Mouse (Mus musculus) cortical plate, adult 2 months (tissue): ENCODE measurements around the gene Trmu. TPM values are rescaled to one million over a fixed set of nuclear protein-coding genes. Genes with fewer than 3 reads are reported as not detected.
A peak's percentile ranks its signal among the peaks of the same experiment; 100 is the strongest.

Experiments
- H3K27ac ChIP-seq: fragments of 200-500 bp; 2 replicates; pipeline ENCODE4 v1.5.1; 2012; ENCODE audit warnings: low read length, control low read depth, inconsistent platforms; ENCODE audit not compliant: insufficient read depth
- H3K4me1 ChIP-seq: fragments of 200-500 bp; 2 replicates; pipeline ENCODE4 v1.6.1; 2011; ENCODE audit warnings: low read length; ENCODE audit not compliant: control insufficient read depth, insufficient read depth
- H3K4me3 ChIP-seq: fragments of 200-500 bp; 2 replicates; pipeline ENCODE4 v1.5.1; 2011; ENCODE audit warnings: mild to moderate bottlenecking, low read length, control low read depth; ENCODE audit not compliant: insufficient read depth
- CTCF ChIP-seq: fragments of 200-500 bp; IDR thresholded peaks from 2 replicates; pipeline ENCODE4 v1.5.1; 2011; ENCODE audit warnings: mild to moderate bottlenecking, control low read depth, low read length; ENCODE audit not compliant: insufficient read depth; ENCODE audit errors: extremely low read depth
- POLR2A ChIP-seq: fragments of 200-500 bp; IDR thresholded peaks from 2 replicates; pipeline ENCODE4 v1.6.1; 2011; ENCODE audit warnings: mild to moderate bottlenecking, low read length, control low read depth; ENCODE audit not compliant: insufficient read depth; ENCODE audit errors: extremely low read depth
- polyA plus RNA-seq: library from polyadenylated mRNA; depleted of rRNA; stranded (reverse); fragments of >200 nt; gene quantifications from 2 replicates; pipeline ENCODE4 v1.2.3, GENCODE M21; 2012; rRNA removed

The Trmu gene
- polyA plus RNA-seq, 1 experiment: 51.1 TPM

DNA sequence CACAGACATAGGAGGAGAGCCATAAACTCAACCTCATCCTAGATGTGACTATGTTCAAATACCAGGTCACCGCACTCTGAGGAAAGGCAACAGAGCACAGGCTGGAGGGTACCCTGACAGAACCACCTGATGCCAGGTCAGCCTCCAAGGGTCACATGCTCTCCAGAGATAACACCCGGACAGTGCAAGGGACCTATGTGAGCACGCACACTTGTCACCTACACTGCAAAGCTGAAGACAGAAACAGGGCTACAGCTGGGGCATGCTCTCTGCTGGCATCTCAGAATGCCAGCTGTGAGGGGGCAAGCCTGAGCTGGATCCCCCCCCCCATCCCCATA lies 30.3 kb downstream of the Trmu start:
- Histone ChIP-seq H3K4me3 (no peak overlapping the region), H3K4me1 (no peaks in the 10 kb centered on the region), H3K27ac (no peak overlapping the region)
- TF ChIP-seq CTCF (no peak), POLR2A (no peak)

GRCm38 (mm10) chr15:85909931-85910330 lies 30.8 kb downstream of the Trmu start:
- Histone ChIP-seq H3K4me3 (no peak overlapping the region), H3K27ac (no peak overlapping the region), H3K4me1 (no peaks in the 10 kb centered on the region)
- TF ChIP-seq POLR2A (no peak), CTCF (no peak)

GRCm38 (mm10) chr15:85913605-85914004 lies 34.5 kb downstream of the Trmu start:
- TF ChIP-seq POLR2A: no peak
- TF ChIP-seq CTCF: peak; percentile 58
- Histone ChIP-seq H3K27ac (no peak overlapping the region), H3K4me1 (no peaks in the 10 kb centered on the region), H3K4me3 (no peak overlapping the region)

DNA sequence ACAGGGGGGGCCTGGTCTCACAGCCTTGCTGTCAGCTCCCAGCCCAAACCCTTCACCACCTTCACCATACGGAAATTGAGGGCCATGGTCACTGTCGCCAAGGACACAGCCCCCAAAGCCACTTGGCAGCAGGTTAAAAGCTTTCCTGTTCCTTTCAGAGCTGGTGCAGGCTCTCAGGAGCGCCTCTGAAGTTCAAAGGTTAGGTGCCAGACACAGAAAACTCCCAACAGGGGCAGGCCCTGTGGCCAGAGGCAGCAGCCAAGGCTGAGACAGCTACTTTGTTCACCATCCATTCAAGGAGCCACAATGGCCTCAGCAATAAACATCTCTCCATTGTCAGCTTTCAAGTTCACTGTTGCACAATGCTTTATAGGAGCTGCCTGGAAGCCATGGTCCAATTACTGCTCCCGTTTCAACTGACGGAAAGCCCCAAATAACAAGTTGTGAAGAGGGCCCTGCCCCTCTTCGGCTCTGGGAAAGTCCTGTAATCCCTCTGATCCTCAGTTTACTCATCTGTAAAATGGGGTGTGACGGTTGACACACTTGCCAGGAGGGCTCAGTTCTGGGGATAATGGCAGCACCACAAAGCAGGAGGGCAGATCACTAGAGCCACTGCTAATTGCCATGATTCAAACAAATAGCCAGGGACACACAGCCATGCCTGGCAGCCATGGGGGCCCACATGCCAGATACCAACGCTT lies 40.2 kb downstream of the Trmu start:
- H3K27ac ChIP-seq: no peak overlapping the region
- TF ChIP-seq POLR2A (no peak), CTCF (no peak)
- no peaks in the 10 kb centered on the region for H3K4me1 ChIP-seq
- H3K4me3 ChIP-seq: no peak overlapping the region

DNA sequence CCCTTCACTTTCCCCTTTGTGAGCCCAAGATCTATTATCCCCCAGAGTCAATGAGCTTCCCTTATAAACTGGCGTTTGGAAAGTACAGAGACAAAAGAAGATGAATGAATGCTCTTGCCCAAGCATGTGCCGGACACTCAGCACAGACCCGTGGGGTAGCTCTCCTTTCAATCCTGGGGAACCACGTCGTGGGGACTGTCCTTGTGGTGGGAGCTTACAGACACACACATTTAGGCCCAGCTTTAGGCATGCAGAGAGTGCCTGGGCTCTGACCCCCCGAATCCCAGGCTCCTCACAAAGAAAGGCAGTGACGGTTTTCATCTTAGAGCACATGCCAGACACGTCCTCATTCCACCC lies 40.8 kb downstream of the Trmu start:
- Histone ChIP-seq H3K4me1 (no peaks in the 10 kb centered on the region), H3K4me3 (no peak overlapping the region), H3K27ac (no peak overlapping the region)
- TF ChIP-seq POLR2A (no peak), CTCF (no peak)

GRCm38 (mm10) chr15:85921855-85922254 lies 42.7 kb downstream of the Trmu start:
- Histone ChIP-seq H3K27ac (no peak overlapping the region), H3K4me1 (no peaks in the 10 kb centered on the region), H3K4me3 (no peak overlapping the region)
- no peak for TF ChIP-seq CTCF
- no peak for TF ChIP-seq POLR2A

GRCm38 (mm10) chr15:85928161-85928560 lies 49.0 kb downstream of the Trmu start:
- no peaks in the 10 kb centered on the region for H3K4me1 ChIP-seq
- TF ChIP-seq CTCF (no peak), POLR2A (no peak)
- H3K27ac ChIP-seq: no peak overlapping the region
- no peak overlapping the region for H3K4me3 ChIP-seq

DNA sequence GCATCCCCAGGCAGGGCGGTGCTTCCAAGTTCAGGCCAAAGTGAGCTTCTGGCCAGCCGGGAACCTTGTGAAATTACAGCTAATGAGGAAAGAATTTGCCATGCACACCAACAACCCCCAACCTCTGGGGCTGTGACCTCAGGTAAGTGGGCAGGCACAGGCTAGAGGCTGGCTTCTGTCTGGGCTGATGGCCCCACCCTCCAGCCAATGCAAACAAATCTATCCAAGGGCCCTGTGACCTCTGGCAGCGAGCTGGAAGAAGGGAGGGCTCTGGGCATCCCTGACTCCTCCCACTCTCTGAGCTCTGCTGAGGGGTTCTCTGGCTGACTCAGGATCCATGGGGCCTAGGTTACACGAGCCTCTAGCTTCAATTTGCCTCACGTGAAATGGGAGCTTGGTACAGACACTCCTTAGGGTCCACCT lies 56.5 kb downstream of the Trmu start:
- H3K4me1 ChIP-seq: no peaks in the 10 kb centered on the region
- TF ChIP-seq POLR2A: no peak
- no peak for TF ChIP-seq CTCF

More for the DNA sequence above, 56.5 kb downstream of the Trmu start:
- Histone ChIP-seq H3K27ac (no peak overlapping the region), H3K4me3 (no peak overlapping the region)

Other genes starting within 250 kb of the Trmu start
- gene Ppara, start 144.3 kb upstream of the Trmu start, polyA plus RNA-seq: 1.8 and 2.0 TPM in 2 replicates
- gene Cdpf1, start 67.6 kb upstream of the Trmu start, polyA plus RNA-seq: 23.6 and 27.2 TPM in 2 replicates
- gene Pkdrej, start 57.6 kb upstream of the Trmu start, polyA plus RNA-seq: 0.63 and 0.83 TPM in 2 replicates
- gene Ttc38, start 47.0 kb upstream of the Trmu start, polyA plus RNA-seq: 4.9 and 5.8 TPM in 2 replicates
- 0.64 and 1.0 TPM in 2 replicates for gene Gtse1, start 19.6 kb upstream of the Trmu start, polyA plus RNA-seq
- 2.2 and 2.4 TPM in 2 replicates for gene Celsr1, start 154.5 kb downstream of the Trmu start, polyA plus RNA-seq
- gene Gramd4, start 178.4 kb downstream of the Trmu start, polyA plus RNA-seq: 32.6 and 34.3 TPM in 2 replicates